Mouse (Mus musculus): ENCODE data around the gene Gzmk. TPM values are rescaled to one million over a fixed set of nuclear protein-coding genes. Genes with fewer than 3 reads are reported as not detected.
"Not testable (repeated sequence)": the region's sequence is repeated elsewhere in the genome, so short reads cannot be mapped to it uniquely, and the experiment has no call there.

The Gzmk gene
- total RNA-seq (2015; ENCODE audit: low replicate concordance), result not detected in 2 replicates
- not detected in 2 replicates for total RNA-seq (2017; ENCODE audit: low replicate concordance)

GRCm38 (mm10) chr13:113225811-113226210 lies at the start of gene Gzmk:
Gene Gzmk (minus strand): TSS chr13:113225908.
- no peak for ATAC-seq (replicated peaks; ENCODE audit: low FRiP score, poor library complexity, severe bottlenecking)

GRCm38 (mm10) chr13:113271189-113271588 lies 45.5 kb upstream of the Gzmk start:
- ATAC-seq (replicated peaks; ENCODE audit: low FRiP score, poor library complexity, severe bottlenecking), result no peak

GRCm38 (mm10) chr13:113269777-113270776 lies 44.4 kb upstream of the Gzmk start:
- no peak for ATAC-seq (replicated peaks; ENCODE audit: low FRiP score, poor library complexity, severe bottlenecking)

- ATAC-seq (replicated peaks; ENCODE audit: low FRiP score, poor library complexity, severe bottlenecking), result no peak
These were observed 41.5 kb upstream of the Gzmk start for GRCm38 (mm10) chr13:113267204-113267603.

DNA sequence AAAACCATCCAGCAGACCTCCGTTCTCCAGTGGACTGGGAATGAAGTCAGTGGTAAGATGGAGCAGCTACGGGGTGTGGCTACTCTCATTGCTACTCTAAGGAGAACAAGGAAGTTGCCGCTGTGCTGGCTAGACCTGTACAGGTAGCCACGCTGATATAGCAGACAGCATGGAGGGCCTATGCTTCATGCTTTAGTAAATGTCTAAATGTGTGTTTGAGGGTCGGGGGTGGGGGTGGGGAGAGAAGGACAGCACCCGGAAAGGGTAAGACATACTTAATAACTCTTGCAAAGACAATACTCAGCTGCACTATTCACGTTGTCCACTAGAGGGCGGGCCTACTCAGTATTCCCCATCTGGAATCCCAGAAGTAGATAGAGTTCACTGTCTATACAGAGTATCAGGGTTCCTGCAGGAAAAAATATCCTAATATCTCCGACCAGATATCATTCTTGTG lies 40.8 kb upstream of the Gzmk start:
- ATAC-seq (replicated peaks; ENCODE audit: low FRiP score, poor library complexity, severe bottlenecking), result no peak

- no peak for ATAC-seq (replicated peaks; ENCODE audit: low FRiP score, poor library complexity, severe bottlenecking)
These were observed 39.5 kb upstream of the Gzmk start for GRCm38 (mm10) chr13:113265257-113265656.

- ATAC-seq (replicated peaks; ENCODE audit: low FRiP score, poor library complexity, severe bottlenecking), result no peak
These were observed 37.1 kb upstream of the Gzmk start for GRCm38 (mm10) chr13:113262822-113263221.

DNA sequence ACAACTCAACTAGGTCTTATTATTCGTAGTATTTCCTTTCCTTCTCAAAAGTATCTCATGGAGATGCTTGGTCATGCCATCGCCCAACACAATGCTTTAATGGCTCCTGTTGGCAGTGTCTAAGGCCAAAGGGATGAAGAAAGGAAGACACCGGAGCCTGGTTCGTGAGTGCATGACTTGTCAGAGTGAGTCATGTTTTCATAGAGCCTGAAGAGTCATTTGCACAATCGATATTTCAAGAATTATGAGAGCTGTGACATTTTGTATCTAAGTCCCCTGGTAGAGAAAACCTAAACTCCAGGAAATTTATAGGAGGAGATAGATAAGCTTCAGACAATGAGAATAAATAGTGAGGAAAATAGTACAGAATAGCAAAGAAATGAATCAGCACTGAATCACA lies 33.5 kb upstream of the Gzmk start:
- no peak for ATAC-seq (replicated peaks; ENCODE audit: low FRiP score, poor library complexity, severe bottlenecking)

- ATAC-seq (replicated peaks; ENCODE audit: low FRiP score, poor library complexity, severe bottlenecking), result no peak
These were observed 31.5 kb upstream of the Gzmk start for GRCm38 (mm10) chr13:113257190-113257589.

DNA sequence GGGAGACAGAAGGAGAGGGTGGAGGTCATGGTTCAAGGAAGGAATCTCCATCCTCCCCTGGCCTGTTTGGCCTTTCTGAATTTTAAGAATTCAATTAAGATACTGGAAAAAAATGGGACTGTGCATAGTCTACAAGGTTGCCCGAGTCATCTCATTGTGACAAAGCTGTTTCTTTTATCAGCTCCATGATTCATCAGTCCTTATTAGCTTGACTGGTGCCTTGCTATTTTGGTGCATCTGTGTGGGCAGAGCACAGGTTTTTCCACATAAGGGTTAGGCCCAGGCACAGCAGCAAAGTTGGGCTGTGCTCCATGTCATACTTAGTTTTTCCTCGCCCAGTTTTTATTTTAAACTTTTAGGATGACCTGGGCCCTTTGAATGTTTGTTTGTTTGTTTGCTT lies 31.1 kb upstream of the Gzmk start:
- no peak for ATAC-seq (replicated peaks; ENCODE audit: low FRiP score, poor library complexity, severe bottlenecking)

DNA sequence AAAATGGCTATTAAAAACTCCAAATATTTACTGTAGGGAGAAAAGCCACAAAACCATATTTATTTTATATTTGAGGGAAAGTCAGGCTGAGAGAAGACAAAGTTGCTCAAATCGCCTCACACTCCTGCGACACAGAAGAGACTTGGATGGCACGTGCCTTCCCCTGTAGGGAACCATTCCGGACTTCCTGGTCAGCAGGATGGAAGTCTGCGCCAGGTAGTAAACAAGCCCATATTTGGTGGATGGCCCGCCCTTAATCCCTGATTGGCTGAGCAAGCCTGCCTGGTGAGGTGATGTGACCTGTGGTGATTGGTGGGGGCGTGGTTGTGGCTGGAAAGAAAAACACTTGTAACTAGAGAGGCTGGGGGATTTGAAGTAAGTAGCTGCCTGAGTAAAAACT lies 26.9 kb upstream of the Gzmk start:
- not testable (repeated sequence) for ATAC-seq (replicated peaks; ENCODE audit: low FRiP score, poor library complexity, severe bottlenecking)

- no peak for ATAC-seq (replicated peaks; ENCODE audit: low FRiP score, poor library complexity, severe bottlenecking)
These were observed 19.3 kb upstream of the Gzmk start for GRCm38 (mm10) chr13:113245025-113245424.

- no peak for ATAC-seq (replicated peaks; ENCODE audit: low FRiP score, poor library complexity, severe bottlenecking)
These were observed 16.4 kb upstream of the Gzmk start for GRCm38 (mm10) chr13:113242129-113242528.

GRCm38 (mm10) chr13:113227666-113228463 lies 2.2 kb upstream of the Gzmk start:
- no peak for ATAC-seq (replicated peaks; ENCODE audit: low FRiP score, poor library complexity, severe bottlenecking)

- ATAC-seq (replicated peaks; ENCODE audit: low FRiP score, poor library complexity, severe bottlenecking), result no peak
These were observed 1.4 kb upstream of the Gzmk start for GRCm38 (mm10) chr13:113227076-113227475.

- ATAC-seq (replicated peaks; ENCODE audit: low FRiP score, poor library complexity, severe bottlenecking), result no peak
These were observed 1.6 kb downstream of the Gzmk start for GRCm38 (mm10) chr13:113224105-113224504.

DNA sequence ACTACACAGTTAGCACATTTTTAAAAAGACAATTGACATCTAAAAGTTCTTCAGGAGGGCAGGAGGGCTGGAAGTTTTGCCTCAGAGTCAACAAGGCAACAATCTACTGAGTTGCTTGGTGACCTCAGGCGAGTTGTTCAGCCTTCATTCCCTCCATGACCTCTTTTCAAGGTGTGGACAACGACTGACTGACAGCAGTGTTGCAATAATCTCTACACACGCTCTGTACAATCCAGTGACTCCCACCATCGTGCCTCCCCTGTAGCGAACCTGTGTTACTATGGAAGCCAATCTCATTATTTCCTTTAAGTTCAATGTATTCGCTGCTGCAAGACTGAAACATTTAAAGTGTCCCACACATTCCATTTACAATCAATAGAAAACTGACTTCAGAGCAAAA lies 3.9 kb downstream of the Gzmk start:
- no peak for ATAC-seq (replicated peaks; ENCODE audit: low FRiP score, poor library complexity, severe bottlenecking)

- no peak for ATAC-seq (replicated peaks; ENCODE audit: low FRiP score, poor library complexity, severe bottlenecking)
These were observed 11.8 kb downstream of the Gzmk start for GRCm38 (mm10) chr13:113213865-113214264.

- ATAC-seq (replicated peaks; ENCODE audit: low FRiP score, poor library complexity, severe bottlenecking), result no peak
These were observed 13.3 kb downstream of the Gzmk start for GRCm38 (mm10) chr13:113212401-113212800.

GRCm38 (mm10) chr13:113211345-113211744 lies 14.4 kb downstream of the Gzmk start:
- ATAC-seq (replicated peaks; ENCODE audit: low FRiP score, poor library complexity, severe bottlenecking), result no peak

Measured in erythroid progenitor cell, adult 5-6 weeks (primary cell).